Mouse (Mus musculus) forebrain, postnatal 0 days (tissue): ENCODE results near the gene Ccdc155. TPM values are rescaled to one million over a fixed set of nuclear protein-coding genes. Genes with fewer than 3 reads are reported as not detected.

ENCODE experiments used
- ATAC-seq: fragments of 200-750 bp; cut with Nextera tagmentation; 2 replicates; pipeline ENCODE4 v1.8.0; 2017; ENCODE audit warnings: mild to moderate bottlenecking, moderate library complexity
- DNase-seq: peaks from one replicate; pipeline ENCODE4 v3.0.0-alpha.2; 2015
- H3K27ac ChIP-seq: fragments of 300-500 bp; sonication (generic); 2 replicates; pipeline ENCODE4 v1.5.1; 2014; ENCODE audit warnings: low read depth, mild to moderate bottlenecking, antibody characterized with exemption, low read length, moderate library complexity, mixed read lengths
- H3K27me3 ChIP-seq: fragments of 300-500 bp; sonication (generic); 2 replicates; pipeline ENCODE4 v1.6.1; 2014; ENCODE audit warnings: mild to moderate bottlenecking, low read length, mixed read lengths; ENCODE audit not compliant: insufficient read depth
- H3K36me3 ChIP-seq: fragments of 300-500 bp; sonication (generic); 2 replicates; pipeline ENCODE4 v1.6.1; 2014; ENCODE audit warnings: mild to moderate bottlenecking, moderate library complexity; ENCODE audit not compliant: insufficient read depth
- H3K4me1 ChIP-seq: fragments of 300-500 bp; sonication (generic); 2 replicates; pipeline ENCODE4 v1.6.1; 2014; ENCODE audit warnings: antibody characterized with exemption; ENCODE audit not compliant: insufficient read depth
- H3K4me2 ChIP-seq: fragments of 300-500 bp; sonication (generic); 2 replicates; pipeline ENCODE4 v1.6.1; 2014; ENCODE audit warnings: low read depth, mild to moderate bottlenecking, moderate library complexity
- H3K4me3 ChIP-seq: fragments of 300-500 bp; sonication (generic); 2 replicates; pipeline ENCODE4 v1.5.1; 2014; ENCODE audit warnings: low read depth, low read length, mixed read lengths
- H3K9ac ChIP-seq: fragments of 300-500 bp; sonication (generic); 2 replicates; pipeline ENCODE4 v1.6.1; 2014; ENCODE audit warnings: mild to moderate bottlenecking
- H3K9me3 ChIP-seq: fragments of 300-500 bp; sonication (generic); 2 replicates; pipeline ENCODE4 v1.6.1; 2016; ENCODE audit warnings: low read length
- CTCF ChIP-seq: sonication (generic); IDR thresholded peaks from 2 replicates; pipeline ENCODE4 v1.5.1; 2016; ENCODE audit warnings: antibody characterized with exemption, control low read depth, low read depth
- WGBS: fragments of 180-500 bp; shearing (Covaris S2); extraction: QIAGEN DNeasy Blood & Tissue Kit; methylation state at CpG from one replicate; pipeline ENCODE4 v1.1.7; 2014; 5-methylcytosine and 5-hydroxymethylcytosine counted together
- polyA plus RNA-seq: library from polyadenylated mRNA; unstranded; fragments of >200 nt; fragmentation: Nextera tagmentation; extraction: Ambion mirVana; gene quantifications from 2 replicates; pipeline ENCODE4 v1.2.1, GENCODE M21; 2015
- total RNA-seq: library from RNA; depleted of rRNA; stranded (reverse); fragments of >200 nt; gene quantifications from 2 replicates; pipeline ENCODE4 v1.2.3, GENCODE M21; 2014

Gene Ccdc155
- total and polyA plus RNA-seq, 2 experiments from 2014 or later: 0.14 to 0.97 TPM

DNA sequence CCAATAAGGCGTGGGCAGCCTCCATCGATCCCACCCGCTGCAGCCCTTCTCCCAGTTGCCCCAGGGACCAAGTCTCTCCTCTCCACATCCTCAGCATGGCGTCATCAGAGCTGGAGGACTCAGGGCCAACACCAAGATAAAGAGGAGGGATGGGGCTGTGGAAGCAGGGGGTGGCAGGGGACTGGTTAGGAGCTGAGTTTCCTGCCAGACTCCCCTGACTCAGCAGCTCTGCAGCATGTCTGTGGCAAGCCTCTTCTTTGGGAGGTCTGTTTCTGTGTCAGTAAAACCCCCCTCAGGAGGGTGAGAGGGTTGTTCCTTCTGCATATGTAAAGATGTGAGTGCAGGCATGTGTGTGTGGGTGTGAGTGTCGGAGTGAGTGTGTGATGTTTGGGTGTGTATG, 7.7 kb downstream of the Ccdc155 start:
- WGBS: 73% methylated on average over 5 of the region's 5 CpGs

GRCm38 (mm10) chr7:45196176-45196535, 8.5 kb downstream of the Ccdc155 start:
- H3K4me2 ChIP-seq: no peak overlapping the region
- WGBS: 88% methylated on average over 4 of the region's 4 CpGs
- TF ChIP-seq CTCF: no peak

More for the DNA sequence above, 7.7 kb downstream of the Ccdc155 start:
- H3K27ac ChIP-seq: no peak overlapping the region
- H3K4me3 ChIP-seq: no peak overlapping the region
- H3K27me3 ChIP-seq: no peaks in the 10 kb centered on the region
- no peak overlapping the region for H3K4me2 ChIP-seq
- H3K36me3 ChIP-seq: no peaks in the 10 kb centered on the region
- no peak overlapping the region for H3K9ac ChIP-seq
- no peak for DNase-seq
- TF ChIP-seq CTCF: no peak
- no peaks in the 10 kb centered on the region for H3K9me3 ChIP-seq
- no peaks in the 10 kb centered on the region for H3K4me1 ChIP-seq
- no peak for ATAC-seq

DNA sequence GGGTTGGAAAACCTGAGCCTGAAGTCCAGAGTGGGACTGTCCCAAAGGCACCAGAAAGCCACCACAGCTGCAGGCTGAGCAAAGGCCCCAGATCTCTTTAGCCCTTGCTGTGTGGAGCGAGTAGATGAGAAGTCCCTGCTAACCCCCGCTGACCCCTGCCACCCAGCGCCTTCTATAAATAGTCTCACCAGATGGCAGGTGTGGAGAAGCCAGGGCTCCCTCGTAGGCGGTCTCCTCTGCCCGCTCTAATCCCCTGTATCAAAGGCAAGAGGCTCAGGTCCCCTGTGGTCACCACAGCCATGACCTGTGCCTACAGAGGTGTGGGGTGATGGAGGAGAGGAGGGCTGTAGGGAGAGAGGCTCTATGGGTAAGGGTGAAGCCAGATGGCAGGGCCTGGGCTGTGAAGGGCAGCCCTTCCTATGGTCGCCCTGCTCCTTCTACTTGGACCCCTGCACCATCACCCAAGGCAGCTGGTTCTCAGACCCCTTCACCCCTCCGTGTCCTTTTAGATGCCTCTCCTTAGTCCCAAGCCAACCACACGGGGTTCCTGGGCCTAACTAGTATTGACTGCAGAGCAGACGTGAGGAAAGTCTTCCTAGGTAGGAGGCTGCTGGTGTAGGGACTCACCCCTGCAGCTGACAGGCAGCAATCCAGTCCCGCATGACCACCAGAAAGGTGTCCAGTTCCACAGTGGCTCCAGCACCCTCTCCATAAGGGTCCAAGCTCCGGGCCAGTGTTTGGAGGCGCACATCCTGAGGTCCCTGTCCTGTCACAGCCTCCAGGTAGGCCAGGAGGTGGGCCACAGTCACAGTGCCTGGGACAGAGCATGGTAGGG, 9.1 kb downstream of the Ccdc155 start:
- no peak overlapping the region for H3K9ac ChIP-seq
- H3K4me2 ChIP-seq: no peak overlapping the region
- no peak overlapping the region for H3K4me3 ChIP-seq
- H3K27ac ChIP-seq: no peak overlapping the region
- no peaks in the 10 kb centered on the region for H3K4me1 ChIP-seq
- no peaks in the 10 kb centered on the region for H3K27me3 ChIP-seq
- H3K36me3 ChIP-seq: no peaks in the 10 kb centered on the region
- TF ChIP-seq CTCF: no peak
- DNase-seq (no peak), ATAC-seq (no peak)
- WGBS: 60% methylated on average over 13 of the region's 13 CpGs
- H3K9me3 ChIP-seq: no peaks in the 10 kb centered on the region

More at GRCm38 (mm10) chr7:45196176-45196535, 8.5 kb downstream of the Ccdc155 start:
- ATAC-seq: no peak
- Histone ChIP-seq H3K9ac (no peak overlapping the region), H3K36me3 (no peaks in the 10 kb centered on the region), H3K9me3 (no peaks in the 10 kb centered on the region), H3K4me1 (no peaks in the 10 kb centered on the region), H3K27me3 (no peaks in the 10 kb centered on the region), H3K27ac (no peak overlapping the region), H3K4me3 (no peak overlapping the region)
- DNase-seq: no peak

GRCm38 (mm10) chr7:45193871-45194785, 10.6 kb downstream of the Ccdc155 start:
- no peaks in the 10 kb centered on the region for H3K27me3 ChIP-seq
- H3K9me3 ChIP-seq: no peaks in the 10 kb centered on the region
- no peak overlapping the region for H3K4me3 ChIP-seq
- H3K9ac ChIP-seq: no peak overlapping the region
- H3K4me2 ChIP-seq: no peak overlapping the region
- 78% methylated on average over 17 of the region's 17 CpGs for WGBS
- no peak overlapping the region for H3K27ac ChIP-seq
- ATAC-seq (no peak), DNase-seq (no peak)
- no peak for TF ChIP-seq CTCF
- no peaks in the 10 kb centered on the region for H3K36me3 ChIP-seq
- no peaks in the 10 kb centered on the region for H3K4me1 ChIP-seq

- no peak overlapping the region for H3K27ac ChIP-seq
- no peak for TF ChIP-seq CTCF
- no peaks in the 10 kb centered on the region for H3K4me1 ChIP-seq
- H3K27me3 ChIP-seq: no peaks in the 10 kb centered on the region
- no peak overlapping the region for H3K9ac ChIP-seq
- H3K4me3 ChIP-seq: no peak overlapping the region
- H3K4me2 ChIP-seq: no peak overlapping the region
- DNase-seq (no peak), ATAC-seq (no peak)
- no peaks in the 10 kb centered on the region for H3K9me3 ChIP-seq
- no peaks in the 10 kb centered on the region for H3K36me3 ChIP-seq
- 47% methylated on average over 5 of the region's 5 CpGs for WGBS
Observed at GRCm38 (mm10) chr7:45193406-45193805, 11.3 kb downstream of the Ccdc155 start.

GRCm38 (mm10) chr7:45192585-45193310, 11.9 kb downstream of the Ccdc155 start:
- no peak for TF ChIP-seq CTCF
- H3K4me1 ChIP-seq: no peaks in the 10 kb centered on the region
- no peaks in the 10 kb centered on the region for H3K36me3 ChIP-seq
- H3K4me2 ChIP-seq: no peak overlapping the region
- no peaks in the 10 kb centered on the region for H3K27me3 ChIP-seq
- ATAC-seq: no peak
- no peak overlapping the region for H3K9ac ChIP-seq
- no peaks in the 10 kb centered on the region for H3K9me3 ChIP-seq
- no peak for DNase-seq
- no peak overlapping the region for H3K27ac ChIP-seq
- WGBS: 76% methylated on average over 7 of the region's 7 CpGs
- no peak overlapping the region for H3K4me3 ChIP-seq
